Mouse (Mus musculus) right cerebral cortex, postnatal 10 days (tissue): Measurements from ENCODE around the gene Psmb6.

ENCODE experiments used
- DNase-seq, 2 experiments: peaks; one replicate each; pipeline ENCODE4 v3.0.0; 2021; ENCODE audit warnings: low spot score in 2 of 2

Psmb6 gene

GRCm38 (mm10) chr11:70525184-70525678 lies at the start of gene Psmb6:
Psmb6 (plus strand) TSS chr11:70525367.
- DNase-seq = peak; percentile 97 to 98

DNA sequence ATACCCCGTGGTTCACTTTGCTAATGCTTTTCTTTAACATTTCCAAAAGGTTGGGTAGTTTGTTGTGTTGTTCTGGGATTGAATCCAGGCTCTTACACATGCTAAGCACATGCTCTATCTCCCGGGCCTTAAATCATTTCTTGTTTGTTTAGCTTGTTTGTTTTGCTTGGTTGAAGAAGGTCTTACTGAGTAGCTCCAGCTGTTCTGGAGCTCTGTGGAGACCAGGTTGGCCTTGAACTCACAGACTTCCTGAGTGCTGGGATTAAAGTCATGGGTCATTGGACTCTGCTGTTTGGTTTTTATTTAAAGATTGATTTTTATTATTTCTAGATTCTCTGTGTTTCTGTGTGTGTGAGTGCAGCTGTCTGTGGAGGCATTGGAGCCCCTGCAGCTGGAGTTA lies 39.7 kb upstream of the Psmb6 start:
- DNase-seq = no peak

GRCm38 (mm10) chr11:70487816-70488215 lies 37.4 kb upstream of the Psmb6 start:
- DNase-seq = no peak

DNA sequence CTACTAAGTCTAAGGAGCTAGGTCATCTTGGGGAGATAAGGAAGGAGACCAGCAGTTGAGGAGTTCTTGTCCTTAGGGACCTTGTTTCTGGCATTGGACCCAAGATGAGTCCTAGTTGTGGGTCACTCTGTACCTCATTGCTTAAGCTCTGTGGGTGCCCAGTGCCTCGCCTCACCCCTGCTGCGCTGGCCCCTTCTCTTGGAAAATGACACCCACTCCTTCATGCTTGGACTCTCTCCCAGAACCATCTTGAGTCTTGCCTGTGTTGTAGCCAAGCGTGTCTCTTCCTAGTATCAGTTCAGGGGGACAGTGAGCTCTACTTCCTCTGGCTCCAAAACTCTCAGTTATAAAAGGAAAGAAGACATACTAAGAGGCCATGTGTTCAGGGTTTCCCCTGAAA lies 36.0 kb upstream of the Psmb6 start:
- DNase-seq = no peak

DNA sequence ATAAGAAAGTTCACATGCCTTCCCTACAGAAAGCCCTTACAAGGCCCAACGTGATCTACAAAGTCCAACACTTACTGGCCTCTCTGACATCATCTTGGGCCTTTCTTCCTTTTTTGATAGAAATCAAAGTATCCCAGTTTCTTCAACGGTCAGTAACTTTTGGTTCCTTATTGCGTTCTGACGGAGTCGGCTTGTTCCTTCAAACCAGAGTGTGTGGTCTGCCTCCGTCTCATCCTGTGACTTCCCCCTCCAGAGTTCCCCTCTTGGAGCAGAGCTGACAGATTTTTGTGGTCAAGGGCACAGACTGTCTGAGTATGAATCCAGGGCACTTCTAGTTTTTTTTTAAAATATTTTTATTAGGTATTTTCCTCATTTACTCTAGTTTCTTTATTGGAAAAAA lies 35.5 kb upstream of the Psmb6 start:
- DNase-seq = peak; percentile 33 to 39

DNA sequence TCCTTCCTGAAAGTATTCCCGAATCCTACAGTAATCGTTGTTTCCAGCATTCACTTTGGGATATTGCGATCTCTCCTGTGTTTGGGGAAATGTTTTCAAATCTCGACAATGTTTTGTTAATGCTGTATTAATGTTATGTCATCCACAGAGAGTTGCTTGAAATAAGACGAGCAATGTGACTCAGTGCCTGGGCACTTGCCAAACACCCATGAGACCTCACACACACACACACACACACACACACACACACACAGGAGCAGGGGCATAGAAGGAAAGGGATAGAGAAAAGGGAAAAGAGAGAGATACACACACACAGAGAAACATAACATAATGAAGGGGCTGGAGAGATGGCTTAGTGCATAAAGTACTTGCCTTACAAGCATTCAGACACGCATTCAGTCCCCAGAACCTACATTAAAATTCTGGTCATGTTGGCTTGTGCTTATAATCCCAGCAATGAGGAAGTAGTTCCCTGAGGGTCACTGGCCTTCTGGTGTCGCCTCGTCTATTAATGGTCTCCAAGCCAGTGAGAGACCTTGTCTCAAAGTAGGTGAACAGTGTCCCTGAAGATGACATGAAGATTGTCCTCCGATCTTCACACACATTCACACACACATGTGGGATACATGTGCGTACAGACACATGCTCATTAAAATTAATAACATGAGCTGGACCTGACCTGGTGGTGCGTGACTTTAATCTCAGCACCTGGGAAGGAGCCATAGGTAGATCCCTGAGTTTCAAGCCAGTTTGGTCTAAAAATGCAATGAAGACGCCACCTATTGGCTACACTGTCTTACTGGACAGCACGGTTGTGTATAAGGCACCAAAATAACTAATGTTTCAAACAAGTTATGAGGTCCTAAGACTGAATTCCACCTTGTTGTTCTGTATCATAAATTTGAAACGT lies 25.3 kb upstream of the Psmb6 start:
- no peak for DNase-seq

- DNase-seq = no peak
These were observed 24.7 kb upstream of the Psmb6 start for GRCm38 (mm10) chr11:70500476-70500812.

- DNase-seq = no peak
These were observed 23.1 kb upstream of the Psmb6 start for GRCm38 (mm10) chr11:70502018-70502417.

DNA sequence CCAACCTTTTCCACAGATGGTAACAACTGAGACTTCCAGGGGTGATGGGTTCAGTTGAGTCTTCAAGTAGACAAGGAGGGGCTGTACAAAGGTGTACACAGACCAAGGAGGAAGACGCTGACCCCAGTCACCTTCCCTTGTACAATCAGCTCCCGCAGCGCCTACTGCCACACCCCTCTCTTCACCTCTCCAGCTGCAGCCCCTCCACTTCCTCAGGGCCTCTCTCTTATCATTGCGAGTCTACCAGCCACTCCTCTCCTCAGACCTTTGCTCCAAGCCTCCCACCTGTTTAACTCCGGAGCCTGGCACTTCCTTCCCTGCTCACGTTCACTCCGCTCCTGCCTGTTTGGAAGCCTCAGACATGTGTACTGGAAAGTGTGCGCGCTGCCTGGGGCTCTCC lies 20.2 kb upstream of the Psmb6 start, which contains the start of gene Tm4sf5:
TSS of gene Tm4sf5 (plus strand) at position 275 of the 400 bp plus-strand sequence.
- no peak for DNase-seq

DNA sequence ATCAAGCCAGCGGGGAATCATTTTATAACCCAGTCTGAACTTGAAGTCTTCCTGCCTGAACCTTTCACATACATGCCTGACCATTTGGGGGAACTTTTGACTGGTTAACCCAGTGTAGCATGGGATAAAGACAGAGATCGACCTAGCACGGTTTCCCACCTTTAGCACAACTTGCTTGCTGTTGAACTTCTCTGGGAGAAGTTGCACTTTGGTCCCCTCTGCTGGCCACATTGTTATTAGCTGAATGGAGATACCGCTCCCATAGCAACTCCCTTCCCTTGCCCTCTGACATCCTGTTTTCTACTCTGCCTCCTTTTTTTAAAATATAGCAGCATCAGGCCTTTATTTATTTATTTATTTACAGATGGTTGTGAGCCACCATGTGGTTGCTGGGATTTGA lies 18.8 kb upstream of the Psmb6 start:
- peak in 1 of 2 experiments; percentile 69 for DNase-seq

- DNase-seq = no peak
These were observed 18.1 kb upstream of the Psmb6 start for GRCm38 (mm10) chr11:70506962-70507515.

DNA sequence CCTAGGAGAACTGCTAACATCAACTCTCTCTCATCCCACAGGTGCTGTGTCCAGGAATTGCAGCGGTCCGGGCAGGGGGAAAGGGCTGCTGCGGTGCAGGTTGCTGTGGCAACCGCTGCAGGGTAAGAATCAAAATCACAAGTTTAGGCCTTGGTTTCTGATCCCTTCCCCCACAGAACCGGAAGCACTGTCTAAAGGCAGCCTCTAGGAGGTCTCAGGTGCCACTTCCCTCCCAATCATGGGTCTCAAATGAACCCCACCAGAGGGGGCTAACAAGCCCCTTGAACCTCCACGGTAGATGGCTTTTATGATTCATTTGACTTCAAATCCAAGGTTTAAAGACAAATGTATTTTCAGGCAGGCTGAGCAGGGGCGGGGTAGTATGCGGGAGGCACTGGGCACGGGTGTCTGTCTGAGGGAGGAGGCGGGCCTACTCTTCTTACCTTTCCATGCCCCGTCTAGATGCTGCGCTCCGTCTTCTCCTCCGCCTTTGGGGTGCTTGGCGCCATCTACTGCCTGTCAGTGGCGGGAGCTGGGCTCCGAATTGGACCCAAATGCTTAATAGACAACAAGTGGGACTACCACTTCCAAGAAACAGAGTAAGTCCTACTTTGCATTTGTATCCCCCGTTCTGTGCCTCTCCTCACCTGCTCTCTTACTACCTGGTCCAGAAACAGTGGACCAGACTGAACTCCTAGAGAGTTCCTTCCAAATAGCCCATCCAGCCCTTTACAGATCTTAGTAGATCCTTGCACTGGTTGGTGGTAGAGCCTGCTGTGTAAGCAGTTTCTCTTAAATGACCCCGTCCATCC lies 15.2 kb upstream of the Psmb6 start:
- peak in 1 of 2 experiments; percentile 66 for DNase-seq

- DNase-seq = no peak
These were observed 13.9 kb upstream of the Psmb6 start for GRCm38 (mm10) chr11:70511242-70511641.

DNA sequence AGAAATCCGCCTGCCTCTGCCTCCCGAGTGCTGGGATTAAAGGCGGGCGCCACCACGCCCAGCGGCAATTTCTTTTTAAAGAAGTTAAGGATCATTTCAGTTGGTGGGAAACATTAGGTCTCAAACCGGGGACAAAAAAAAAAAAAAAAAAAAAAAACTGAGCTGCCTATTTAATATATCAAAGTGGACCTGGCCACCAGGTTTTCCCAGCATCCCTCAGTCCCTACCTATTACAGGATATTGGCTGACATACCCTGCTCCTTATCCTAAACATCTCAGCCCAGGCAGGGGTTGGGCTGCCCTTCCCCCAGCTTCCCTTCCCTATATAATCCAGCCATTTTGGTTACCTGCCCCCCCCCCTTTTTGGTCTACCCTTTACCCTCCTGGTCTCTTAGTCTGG lies 13.3 kb upstream of the Psmb6 start:
- DNase-seq = no peak

DNA sequence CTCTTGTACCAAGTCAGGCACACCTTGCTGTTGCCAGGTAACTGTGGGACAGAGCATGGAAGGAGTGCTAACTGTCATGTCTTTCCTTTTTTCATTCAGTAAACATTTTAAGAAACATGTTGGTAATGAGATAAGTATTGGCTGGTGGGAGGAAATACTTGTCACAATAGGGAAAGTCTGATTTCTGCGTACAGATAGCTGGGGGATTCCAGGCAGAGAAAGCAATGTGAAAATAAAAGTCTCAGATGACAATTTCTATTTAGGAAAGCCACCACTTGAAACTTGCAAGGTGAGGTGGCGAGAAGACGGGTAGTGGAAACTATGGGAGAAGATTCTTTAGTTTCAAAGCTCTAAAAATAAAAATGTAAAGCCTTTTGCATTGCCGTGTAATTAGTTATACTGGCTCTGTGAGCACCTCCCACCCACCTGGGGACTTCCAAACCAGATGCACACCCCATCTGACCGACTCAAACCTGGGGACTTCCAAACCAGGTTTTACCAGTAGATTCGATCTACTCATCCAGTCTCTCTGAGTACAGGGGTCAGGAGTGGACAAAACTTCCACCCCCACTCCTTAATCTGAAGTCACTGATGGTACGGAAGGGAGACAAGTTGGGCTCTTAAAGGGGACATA lies 12.3 kb upstream of the Psmb6 start:
- DNase-seq = no peak

GRCm38 (mm10) chr11:70513520-70513919 lies 11.6 kb upstream of the Psmb6 start:
- no peak for DNase-seq

DNA sequence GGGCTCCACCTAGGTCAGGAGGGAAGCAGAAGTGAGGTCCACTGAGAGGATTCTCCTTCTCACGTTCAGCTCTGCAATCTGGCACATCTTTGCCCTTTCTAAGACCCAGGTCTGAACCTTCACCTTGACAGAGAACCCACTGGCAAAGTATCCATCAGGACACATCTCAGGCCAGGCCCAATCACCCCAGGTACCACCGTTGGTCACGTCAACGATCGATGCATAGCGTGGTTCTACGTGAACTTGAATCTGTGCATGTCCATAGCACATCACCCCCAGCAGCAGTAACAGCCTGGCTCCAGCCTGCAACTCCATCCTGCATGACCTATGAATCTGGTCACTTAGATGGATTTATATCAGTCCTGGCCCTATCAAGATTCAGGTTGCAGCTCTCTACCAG lies 10.9 kb upstream of the Psmb6 start, which contains the start of gene Vmo1:
TSS of gene Vmo1 (minus strand) at position 329 of the 400 bp plus-strand sequence.
- no peak for DNase-seq

- DNase-seq = peak in 1 of 2 experiments; percentile 47
These were observed 8.8 kb upstream of the Psmb6 start for GRCm38 (mm10) chr11:70516352-70516751.

DNA sequence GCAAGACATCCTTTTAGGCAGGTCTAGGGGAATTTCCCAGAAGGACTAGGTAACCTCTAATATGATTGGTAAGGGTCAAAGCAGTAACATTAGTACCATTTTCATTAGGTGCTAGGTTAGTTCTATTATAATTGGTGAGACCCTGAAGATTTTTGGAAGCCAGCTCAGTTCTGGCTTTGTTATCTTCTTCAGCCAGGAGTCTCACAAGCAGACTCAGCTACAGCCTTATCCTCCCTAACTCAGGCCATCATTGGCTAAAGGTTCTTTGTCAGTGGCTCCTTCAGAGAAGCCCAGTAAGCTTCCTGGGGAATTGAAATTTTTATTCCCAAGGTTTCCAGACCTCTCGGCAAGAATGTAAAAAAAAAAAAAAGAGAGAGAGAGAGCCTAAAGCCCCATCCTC lies 6.7 kb upstream of the Psmb6 start:
- no peak for DNase-seq

DNA sequence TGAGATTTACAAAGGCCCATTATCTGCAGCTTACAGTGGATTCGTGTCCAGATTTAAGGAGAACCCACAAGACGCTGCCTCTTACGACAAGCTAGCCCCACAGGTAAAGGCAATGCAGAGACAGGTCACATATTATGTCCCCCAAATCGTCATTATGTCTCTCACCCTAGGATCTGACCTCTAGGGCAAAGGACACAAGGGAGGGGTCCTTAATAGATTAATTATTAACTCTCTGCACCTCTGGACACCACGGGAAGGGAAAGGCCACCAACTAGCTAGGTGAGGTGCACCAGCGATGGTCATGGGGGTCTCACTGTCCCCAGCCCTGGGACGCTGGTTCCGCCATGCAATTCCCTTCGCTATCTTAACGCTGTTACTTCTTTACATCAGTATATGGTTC lies 6.2 kb upstream of the Psmb6 start, which contains the start of gene Gltpd2:
TSS of gene Gltpd2 (plus strand) at position 274 of the 400 bp plus-strand sequence.
- DNase-seq = no peak

DNA sequence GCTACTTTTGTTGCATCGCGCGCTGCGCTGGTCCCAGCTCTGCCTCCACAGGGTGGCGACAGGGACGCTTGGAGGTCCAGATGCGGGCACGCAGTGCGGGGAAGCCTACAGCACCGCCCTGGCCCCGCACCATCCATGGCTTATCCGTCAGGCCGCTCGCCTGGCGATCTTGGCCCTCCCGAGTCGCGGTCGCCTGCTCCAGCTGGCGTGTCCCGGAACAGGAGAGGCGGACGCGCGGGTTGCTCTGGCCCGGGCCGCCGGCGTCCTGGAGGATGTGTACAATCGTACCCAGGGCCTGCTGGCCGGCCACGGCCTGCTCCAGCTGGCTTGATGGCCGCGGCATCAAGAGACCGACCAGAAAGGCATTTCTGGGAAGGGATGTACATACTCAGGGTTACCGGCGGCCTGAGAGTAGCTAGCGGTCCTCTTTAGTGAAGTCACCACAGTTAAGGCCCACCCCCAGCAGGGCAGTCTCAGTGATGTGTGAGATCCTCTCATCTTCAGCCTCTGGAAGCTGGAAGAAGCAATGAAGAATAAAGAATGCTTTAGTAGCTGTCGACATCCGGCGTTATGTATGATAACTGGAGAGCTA lies 4.9 kb upstream of the Psmb6 start:
- DNase-seq = peak in 1 of 2 experiments; percentile 41
